Comparison of ENCODE assay signal across 10 mouse cellular contexts in genomic region chr9:70942686-70943333, GRCm38 (mm10). TPM values are rescaled to one million over a fixed set of nuclear protein-coding genes. Genes with fewer than 3 reads are reported as not detected.
DNase-seq lines count a peak whose midpoint lies in the region; ATAC-seq lines count a peak whose summit lies in the region.
"Had no signal": no experiment of that assay in that cellular context is flagged by ENCODE, and none has a peak within 500 bp of the region (broad histone marks: within the 10 kb centered on the region; RNA-seq: fewer than 3 reads in every experiment).

No protein-coding gene starts in this region.

- 45% methylated on average over 9 of the region's 9 CpGs for WGBS in heart, embryonic 14.5 days

- DNase-seq in kidney, adult 9 months = peak; percentile 22
- no peak for DNase-seq in kidney, postnatal 10 days
- peak; percentile 23 for DNase-seq in adrenal gland, postnatal 10 days
- no peak for DNase-seq in thymus, postnatal 10 days (ENCODE audit: low spot score in 2 of 2)
- no peak for DNase-seq in spleen, postnatal 14 days (ENCODE audit: low spot score in 2 of 2)
- no peak for DNase-seq in retina, embryonic 14.5 days (ENCODE audit: low spot score)

- no peaks in the 10 kb centered on the region for H3K9me3 ChIP-seq in heart, embryonic 14.5 days (ENCODE audit: control insufficient read depth, low read length)
- H3K9me3 ChIP-seq: hindbrain, embryonic 13.5 days; stomach, embryonic 15.5 days had no signal

- H3K4me2 ChIP-seq in heart, embryonic 14.5 days (ENCODE audit: low read length) = no peak overlapping the region
- H3K4me2 ChIP-seq: hindbrain, embryonic 13.5 days; stomach, embryonic 15.5 days had no signal

- H3K4me1 ChIP-seq in heart, embryonic 14.5 days (ENCODE audit: control insufficient read depth in 2 of 2, insufficient read depth in 2 of 2, low read length in 2 of 2) = peaks cover 4% of the 10 kb centered on the region in 2 experiments; a peak in 1 of 4 replicates
- H3K4me1 ChIP-seq: hindbrain, embryonic 13.5 days had no signal

- H3K27me3 ChIP-seq in heart, embryonic 14.5 days (ENCODE audit: control insufficient read depth, insufficient read depth, low read length) = no peaks in the 10 kb centered on the region
- H3K27me3 ChIP-seq: hindbrain, embryonic 13.5 days; stomach, embryonic 15.5 days had no signal

- no peak overlapping the region for H3K9ac ChIP-seq in heart, embryonic 14.5 days (ENCODE audit: low read length)
- H3K9ac ChIP-seq: hindbrain, embryonic 13.5 days; stomach, embryonic 15.5 days had no signal

- ATAC-seq in heart, embryonic 14.5 days (ENCODE audit: insufficient number of reproducible peaks, insufficient read depth, low FRiP score, low read depth) = peak; percentile 61; the same call in 1 of the 2 replicates
- peak; percentile 94 for ATAC-seq in megakaryocyte progenitor cell, adult 5-6 weeks (replicated peaks; ENCODE audit: poor library complexity)

- H3K27ac ChIP-seq in heart, embryonic 14.5 days (replicated peaks in 1 of 2; ENCODE audit: control insufficient read depth in 1 of 2, insufficient read depth in 1 of 2, low read depth in 2 of 2, low read length in 2 of 2) = peak overlapping the region in 1 of 2 experiments; percentile 23; a peak in 2 of 4 replicates
- H3K27ac ChIP-seq: hindbrain, embryonic 13.5 days; stomach, embryonic 15.5 days had no signal

- H3K36me3 ChIP-seq in heart, embryonic 14.5 days (ENCODE audit: control insufficient read depth, insufficient read depth, low read length) = no peaks in the 10 kb centered on the region
- H3K36me3 ChIP-seq: hindbrain, embryonic 13.5 days; stomach, embryonic 15.5 days had no signal

- no peak overlapping the region for H3K4me3 ChIP-seq in heart, embryonic 14.5 days (ENCODE audit: control insufficient read depth in 1 of 2, insufficient read depth in 1 of 2, low read depth in 1 of 2, low read length in 2 of 2)
- H3K4me3 ChIP-seq: hindbrain, embryonic 13.5 days; stomach, embryonic 15.5 days had no signal

RNA-seq across cellular contexts. Expression of gene Lipc, which starts 9.2 kb away (rescaled TPM):
- total RNA-seq in adrenal gland, postnatal 10 days (2021) = 10 to 100 TPM; 26.4 to 55.7 TPM
- polyA plus RNA-seq in heart, embryonic 14.5 days (2014; fragmentation: Nextera tagmentation; extraction: Ambion mirVana) = 0.19 and 0.38 TPM in 2 replicates
- total RNA-seq in megakaryocyte progenitor cell, adult 5-6 weeks (2015) = not detected in 2 replicates
- total RNA-seq in megakaryocyte progenitor cell, adult 5-6 weeks (2017) = not detected in 2 replicates
- polyA plus RNA-seq: hindbrain, embryonic 13.5 days had no signal

Comparison
In these comparisons a context has a peak if more than half of its experiments do, and no peak if none do; other contexts are left out.
1. DNase-seq: peak in kidney, adult 9 months (single experiment) and adrenal gland, postnatal 10 days (single experiment); none in kidney, postnatal 10 days (single experiment), thymus, postnatal 10 days (0 of 2), spleen, postnatal 14 days (0 of 2) and retina, embryonic 14.5 days (single experiment).
2. RNA of gene Lipc, which starts 9.2 kb away (total RNA-seq): 26.4 to 55.7 TPM in adrenal gland, postnatal 10 days; not detected in megakaryocyte progenitor cell, adult 5-6 weeks; every median in the first group is over 10 times any median in the second.